16 mouse cellular contexts compared by ENCODE assay signal in genomic region chr17:34286501-34286900, GRCm38 (mm10). TPM values are rescaled to one million over a fixed set of nuclear protein-coding genes. Genes with fewer than 3 reads are reported as not detected.
"Had no signal": no experiment of that assay in that cellular context is flagged by ENCODE, and none has a peak within 500 bp of the region (broad histone marks: within the 10 kb centered on the region; RNA-seq: fewer than 3 reads in every experiment).

No protein-coding gene starts in this region.

- H3K9ac ChIP-seq: limb, embryonic 13.5 days; liver, embryonic 15.5 days; lung, embryonic 14.5 days; midbrain, embryonic 12.5 days; neural tube, embryonic 12.5 days had no signal

- H3K4me1 ChIP-seq: limb, embryonic 13.5 days; liver, embryonic 15.5 days; midbrain, embryonic 12.5 days; neural tube, embryonic 12.5 days had no signal

- H3K4me2 ChIP-seq: limb, embryonic 13.5 days; liver, embryonic 15.5 days; lung, embryonic 14.5 days; midbrain, embryonic 12.5 days; neural tube, embryonic 12.5 days had no signal

- H3K4me3 ChIP-seq: layer of hippocampus, adult 2 months; limb, embryonic 13.5 days; liver, embryonic 15.5 days; midbrain, embryonic 12.5 days; myocyte; neural tube, embryonic 12.5 days had no signal

- H3K9me3 ChIP-seq: limb, embryonic 13.5 days; liver, embryonic 15.5 days; midbrain, embryonic 12.5 days; neural tube, embryonic 12.5 days had no signal

- DNase-seq: kidney, adult 11 months; left cerebral cortex, postnatal 4 days had no signal

- H3K27ac ChIP-seq: kidney, postnatal 0 days; layer of hippocampus, adult 2 months; limb, embryonic 13.5 days; liver, embryonic 15.5 days; macrophage; midbrain, embryonic 12.5 days; neural tube, embryonic 12.5 days; stomach, postnatal 0 days had no signal

- H3K27me3 ChIP-seq: limb, embryonic 13.5 days; liver, embryonic 15.5 days; midbrain, embryonic 12.5 days; neural tube, embryonic 12.5 days had no signal

- H3K36me3 ChIP-seq: limb, embryonic 13.5 days; liver, embryonic 15.5 days; midbrain, embryonic 12.5 days; neural tube, embryonic 12.5 days had no signal

RNA-seq across cellular contexts. Expression of gene H2-Aa, which starts 1.1 kb away (rescaled TPM):
- polyA plus RNA-seq: myocyte had no signal

RNA-seq across cellular contexts. Expression of gene H2-Eb1, which starts 19.2 kb away (rescaled TPM):
- polyA plus RNA-seq: myocyte had no signal

RNA-seq across cellular contexts. Expression of gene H2-Ab1, which starts 29.0 kb away (rescaled TPM):
- polyA plus RNA-seq: myocyte had no signal

RNA-seq across cellular contexts. Expression of gene H2-Eb2, which starts 39.0 kb away (rescaled TPM):
- total RNA-seq: layer of hippocampus, adult 2 months; layer of hippocampus, postnatal 10 days; left cerebral cortex, adult 18-20 months; left cerebral cortex, postnatal 10 days; left cerebral cortex, postnatal 4 days had no signal
- polyA plus RNA-seq: intestine, embryonic 14.5 days; kidney, postnatal 0 days; limb, embryonic 13.5 days; liver, embryonic 15.5 days; lung, embryonic 14.5 days; midbrain, embryonic 12.5 days; myocyte; neural tube, embryonic 12.5 days; stomach, postnatal 0 days had no signal

RNA-seq across cellular contexts. Expression of gene H2-Ob, which starts 47.8 kb away (rescaled TPM):
- total RNA-seq: left cerebral cortex, postnatal 4 days had no signal
- polyA plus RNA-seq: limb, embryonic 13.5 days; lung, embryonic 14.5 days; midbrain, embryonic 12.5 days; myocyte; neural tube, embryonic 12.5 days had no signal
